Mouse (Mus musculus): ENCODE measurements at regions not wholly inside any gene's neighbourhood (a gene's known extent, or its start where the extent isn't known, plus 50 kb on each side); places are given as distances from the start of the nearest gene placed in this dataset.
A peak's percentile ranks its signal among the peaks of the same experiment; 100 is the strongest.

DNA sequence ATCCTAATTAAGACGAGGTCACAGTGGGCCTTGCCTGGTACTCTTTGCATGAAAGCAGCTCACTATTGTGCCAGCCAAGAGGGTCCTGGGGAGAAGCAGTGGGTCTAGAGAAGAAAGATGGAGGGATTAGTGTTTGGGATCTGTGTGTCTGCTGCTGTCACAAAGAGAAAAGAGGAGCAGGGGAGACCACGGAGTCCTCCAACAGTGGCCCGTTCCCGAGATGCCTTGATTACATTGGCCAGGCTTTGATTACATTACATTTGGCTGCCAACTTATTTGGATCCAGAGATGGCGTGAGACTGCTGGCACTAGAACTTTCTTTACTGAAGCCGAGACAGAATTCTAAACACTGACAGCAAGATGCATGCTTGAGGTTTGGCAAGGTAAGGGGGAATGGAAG lies 78.4 kb upstream of the Slc1a3 start:
- Histone ChIP-seq H3K4me3 (ENCODE audit: low read depth, low read length) (no peak overlapping the region), H3K9me3 (ENCODE audit: control insufficient read depth, low read length) (no peaks in the 10 kb centered on the region), H3K27ac (ENCODE audit: low read depth, low read length) (no peak overlapping the region), H3K4me1 (replicated peaks; ENCODE audit: control insufficient read depth, insufficient read depth, low read length) (0 out of 2 replicates have a peak, but pooled peaks cover 2% of the 10 kb centered on the region), H3K9ac (ENCODE audit: low read length) (no peak overlapping the region), H3K36me3 (ENCODE audit: control insufficient read depth, insufficient read depth, low read length) (no peaks in the 10 kb centered on the region), H3K27me3 (ENCODE audit: control insufficient read depth, insufficient read depth, low read length) (no peaks in the 10 kb centered on the region), H3K4me2 (ENCODE audit: low read depth, low read length, severe bottlenecking) (no peak overlapping the region)
- no peak for DNase-seq (ENCODE audit: low spot score)
- ATAC-seq (replicated peaks; ENCODE audit: low FRiP score), result no peak
- WGBS, result 45% methylated on average over 6 of the region's 6 CpGs

DNA sequence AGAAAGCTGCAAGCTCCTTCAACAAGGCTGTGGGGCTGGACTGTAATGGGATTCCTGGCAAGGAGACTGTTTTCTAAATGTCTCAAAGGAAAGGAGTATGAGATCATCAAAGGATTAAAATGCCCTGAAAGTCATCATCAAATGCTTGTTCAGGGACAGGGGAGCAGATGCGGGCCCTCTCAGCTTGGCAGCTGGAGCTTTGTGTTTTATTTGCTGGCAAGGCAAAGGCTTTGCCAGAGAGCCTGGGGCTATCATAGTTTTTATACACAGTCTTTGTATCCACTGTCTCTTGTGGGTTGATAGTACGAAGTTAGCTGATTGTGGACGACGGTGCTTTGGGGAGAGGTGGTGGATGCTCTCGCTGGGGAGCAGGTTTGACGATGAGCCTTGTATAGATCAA lies 75.0 kb upstream of the Slc1a3 start:
- Histone ChIP-seq H3K4me2 (ENCODE audit: low read depth, low read length, severe bottlenecking) (no peak overlapping the region), H3K9ac (ENCODE audit: low read length) (no peak overlapping the region), H3K36me3 (ENCODE audit: control insufficient read depth, insufficient read depth, low read length) (no peaks in the 10 kb centered on the region), H3K9me3 (ENCODE audit: control insufficient read depth, low read length) (no peaks in the 10 kb centered on the region), H3K4me3 (ENCODE audit: low read depth, low read length) (no peak overlapping the region), H3K4me1 (replicated peaks; ENCODE audit: control insufficient read depth, insufficient read depth, low read length) (peaks cover 8% of the 10 kb centered on the region; the same call in 1 of the 2 replicates), H3K27me3 (ENCODE audit: control insufficient read depth, insufficient read depth, low read length) (no peaks in the 10 kb centered on the region), H3K27ac (ENCODE audit: low read depth, low read length) (no peak overlapping the region)
- ATAC-seq (replicated peaks; ENCODE audit: low FRiP score) (no peak), DNase-seq (ENCODE audit: low spot score) (no peak)
- WGBS, result 64% methylated on average over 6 of the region's 6 CpGs

DNA sequence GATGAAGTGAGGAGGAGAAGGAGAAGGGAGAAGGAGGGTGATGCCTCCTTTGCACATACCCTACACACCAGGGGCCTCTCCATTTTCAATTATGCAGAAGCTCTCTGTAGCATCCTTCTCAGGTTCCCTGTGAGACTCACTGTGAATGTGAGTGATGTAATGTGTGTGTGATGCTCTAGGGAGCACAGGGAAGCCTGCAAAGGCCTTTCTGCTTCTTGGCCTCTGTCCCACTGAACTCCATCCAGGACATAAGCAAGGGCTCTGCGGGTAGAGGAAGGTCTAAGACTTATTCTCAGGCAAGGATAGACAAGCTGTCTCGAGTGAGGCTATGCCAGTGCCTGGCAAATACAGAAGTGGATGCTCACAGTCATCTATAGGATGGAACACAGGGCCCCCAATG lies 73.0 kb upstream of the Slc1a3 start:
- no peaks in the 10 kb centered on the region for H3K9me3 ChIP-seq (ENCODE audit: control insufficient read depth, low read length)
- H3K27me3 ChIP-seq (ENCODE audit: control insufficient read depth, insufficient read depth, low read length), result no peaks in the 10 kb centered on the region
- H3K9ac ChIP-seq (ENCODE audit: low read length), result no peak overlapping the region
- DNase-seq (ENCODE audit: low spot score) (no peak), ATAC-seq (replicated peaks; ENCODE audit: low FRiP score) (no peak)
- peaks cover 8% of the 10 kb centered on the region; the same call in 1 of the 2 replicates for H3K4me1 ChIP-seq (replicated peaks; ENCODE audit: control insufficient read depth, insufficient read depth, low read length)
- H3K4me2 ChIP-seq (ENCODE audit: low read depth, low read length, severe bottlenecking), result no peak overlapping the region
- H3K4me3 ChIP-seq (ENCODE audit: low read depth, low read length), result no peak overlapping the region
- 80% methylated on average over 2 of the region's 2 CpGs for WGBS
- no peak overlapping the region for H3K27ac ChIP-seq (ENCODE audit: low read depth, low read length)
- no peaks in the 10 kb centered on the region for H3K36me3 ChIP-seq (ENCODE audit: control insufficient read depth, insufficient read depth, low read length)

- no peak for ATAC-seq (replicated peaks; ENCODE audit: low FRiP score)
These were observed 72.5 kb upstream of the Slc1a3 start for GRCm38 (mm10) chr15:8783036-8783435.

DNA sequence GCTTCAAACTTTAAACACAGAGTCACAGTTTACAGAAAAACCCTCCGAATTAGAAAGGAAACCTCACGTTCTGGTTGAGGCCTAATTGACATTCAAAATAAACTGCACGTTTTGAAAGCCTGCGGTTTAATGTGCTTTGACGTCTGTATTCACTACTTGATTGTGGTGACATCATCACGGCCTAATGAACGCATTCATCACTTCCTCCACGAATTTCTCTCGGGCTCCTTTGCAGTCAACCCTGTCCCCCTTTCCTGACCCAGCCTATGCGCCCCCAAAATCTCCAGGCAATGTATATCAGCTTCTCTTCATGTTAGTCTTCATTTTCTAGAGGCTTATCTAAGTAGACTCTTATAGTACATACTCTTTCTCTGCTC lies 71.6 kb upstream of the Slc1a3 start:
- H3K9me3 ChIP-seq (ENCODE audit: control insufficient read depth, low read length), result no peaks in the 10 kb centered on the region
- peak overlapping the region; percentile 90 for H3K27ac ChIP-seq (ENCODE audit: low read depth, low read length)
- 53% methylated on average over 10 of the region's 10 CpGs for WGBS
- no peak overlapping the region for H3K9ac ChIP-seq (ENCODE audit: low read length)
- H3K4me1 ChIP-seq (replicated peaks; ENCODE audit: control insufficient read depth, insufficient read depth, low read length), result peaks cover 8% of the 10 kb centered on the region; the same call in 1 of the 2 replicates
- H3K27me3 ChIP-seq (ENCODE audit: control insufficient read depth, insufficient read depth, low read length), result no peaks in the 10 kb centered on the region
- no peak overlapping the region for H3K4me2 ChIP-seq (ENCODE audit: low read depth, low read length, severe bottlenecking)
- ATAC-seq (replicated peaks; ENCODE audit: low FRiP score), result peak; percentile 32
- no peaks in the 10 kb centered on the region for H3K36me3 ChIP-seq (ENCODE audit: control insufficient read depth, insufficient read depth, low read length)
- DNase-seq (ENCODE audit: low spot score), result peak; percentile 52
- no peak overlapping the region for H3K4me3 ChIP-seq (ENCODE audit: low read depth, low read length)

More at GRCm38 (mm10) chr15:8783036-8783435, 72.5 kb upstream of the Slc1a3 start:
- no peaks in the 10 kb centered on the region for H3K27me3 ChIP-seq (ENCODE audit: control insufficient read depth, insufficient read depth, low read length)
- no peak overlapping the region for H3K4me3 ChIP-seq (ENCODE audit: low read depth, low read length)
- peaks cover 8% of the 10 kb centered on the region; the same call in 1 of the 2 replicates for H3K4me1 ChIP-seq (replicated peaks; ENCODE audit: control insufficient read depth, insufficient read depth, low read length)
- H3K9me3 ChIP-seq (ENCODE audit: control insufficient read depth, low read length), result no peaks in the 10 kb centered on the region
- no peak overlapping the region for H3K4me2 ChIP-seq (ENCODE audit: low read depth, low read length, severe bottlenecking)
- 54% methylated on average over 1 of the region's 1 CpGs for WGBS
- no peak overlapping the region for H3K9ac ChIP-seq (ENCODE audit: low read length)
- no peak overlapping the region for H3K27ac ChIP-seq (ENCODE audit: low read depth, low read length)
- no peaks in the 10 kb centered on the region for H3K36me3 ChIP-seq (ENCODE audit: control insufficient read depth, insufficient read depth, low read length)
- DNase-seq (ENCODE audit: low spot score), result no peak

GRCm38 (mm10) chr15:8781159-8782130 lies 70.9 kb upstream of the Slc1a3 start:
- Histone ChIP-seq H3K4me3 (ENCODE audit: low read depth, low read length) (no peak overlapping the region), H3K9me3 (ENCODE audit: control insufficient read depth, low read length) (no peaks in the 10 kb centered on the region), H3K4me2 (ENCODE audit: low read depth, low read length, severe bottlenecking) (no peak overlapping the region), H3K9ac (ENCODE audit: low read length) (peak overlapping the region; percentile 20; the same call in 1 of the 2 replicates), H3K4me1 (replicated peaks; ENCODE audit: control insufficient read depth, insufficient read depth, low read length) (peaks cover 8% of the 10 kb centered on the region; the same call in 1 of the 2 replicates), H3K27ac (ENCODE audit: low read depth, low read length) (peak overlapping the region; percentile 90), H3K36me3 (ENCODE audit: control insufficient read depth, insufficient read depth, low read length) (no peaks in the 10 kb centered on the region), H3K27me3 (ENCODE audit: control insufficient read depth, insufficient read depth, low read length) (no peaks in the 10 kb centered on the region)
- WGBS, result 64% methylated on average over 28 of the region's 28 CpGs
- peak; percentile 80 for DNase-seq (ENCODE audit: low spot score)
- ATAC-seq (replicated peaks; ENCODE audit: low FRiP score), result peak; percentile 81

DNA sequence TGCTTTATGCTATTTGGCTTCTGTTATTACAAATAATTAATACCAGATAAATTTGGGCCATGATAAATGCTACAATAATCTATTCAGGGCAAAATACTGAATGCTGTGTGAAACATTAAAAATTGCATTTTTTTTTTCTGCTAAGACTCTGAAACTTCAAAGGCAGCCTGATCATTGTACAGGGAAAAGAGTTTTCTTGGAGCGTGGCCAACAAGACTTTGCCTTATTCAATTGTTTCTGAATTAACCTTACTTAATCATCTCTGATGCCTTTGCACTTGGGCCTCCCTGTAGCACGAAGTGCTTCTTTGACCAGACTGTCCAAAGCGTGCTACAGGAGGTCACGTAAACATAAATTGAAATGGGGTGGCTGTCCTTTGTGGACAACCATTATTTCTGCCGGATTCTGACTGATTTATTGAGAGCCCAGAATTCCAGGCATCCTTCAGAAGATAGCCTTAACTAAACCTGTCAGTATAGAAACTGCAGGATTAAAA lies 69.9 kb upstream of the Slc1a3 start:
- no peak overlapping the region for H3K4me3 ChIP-seq (ENCODE audit: low read depth, low read length)
- H3K4me2 ChIP-seq (ENCODE audit: low read depth, low read length, severe bottlenecking), result no peak overlapping the region
- no peak for DNase-seq (ENCODE audit: low spot score)
- no peaks in the 10 kb centered on the region for H3K36me3 ChIP-seq (ENCODE audit: control insufficient read depth, insufficient read depth, low read length)
- WGBS, result 67% methylated on average over 5 of the region's 5 CpGs
- peak; percentile 5; the same call in 1 of the 2 replicates for ATAC-seq (replicated peaks; ENCODE audit: low FRiP score)
- no peak overlapping the region for H3K9ac ChIP-seq (ENCODE audit: low read length)
- peak overlapping the region; percentile 90 for H3K27ac ChIP-seq (ENCODE audit: low read depth, low read length)
- H3K9me3 ChIP-seq (ENCODE audit: control insufficient read depth, low read length), result no peaks in the 10 kb centered on the region
- H3K4me1 ChIP-seq (replicated peaks; ENCODE audit: control insufficient read depth, insufficient read depth, low read length), result peaks cover 6% of the 10 kb centered on the region; the same call in 1 of the 2 replicates
- no peaks in the 10 kb centered on the region for H3K27me3 ChIP-seq (ENCODE audit: control insufficient read depth, insufficient read depth, low read length)

DNA sequence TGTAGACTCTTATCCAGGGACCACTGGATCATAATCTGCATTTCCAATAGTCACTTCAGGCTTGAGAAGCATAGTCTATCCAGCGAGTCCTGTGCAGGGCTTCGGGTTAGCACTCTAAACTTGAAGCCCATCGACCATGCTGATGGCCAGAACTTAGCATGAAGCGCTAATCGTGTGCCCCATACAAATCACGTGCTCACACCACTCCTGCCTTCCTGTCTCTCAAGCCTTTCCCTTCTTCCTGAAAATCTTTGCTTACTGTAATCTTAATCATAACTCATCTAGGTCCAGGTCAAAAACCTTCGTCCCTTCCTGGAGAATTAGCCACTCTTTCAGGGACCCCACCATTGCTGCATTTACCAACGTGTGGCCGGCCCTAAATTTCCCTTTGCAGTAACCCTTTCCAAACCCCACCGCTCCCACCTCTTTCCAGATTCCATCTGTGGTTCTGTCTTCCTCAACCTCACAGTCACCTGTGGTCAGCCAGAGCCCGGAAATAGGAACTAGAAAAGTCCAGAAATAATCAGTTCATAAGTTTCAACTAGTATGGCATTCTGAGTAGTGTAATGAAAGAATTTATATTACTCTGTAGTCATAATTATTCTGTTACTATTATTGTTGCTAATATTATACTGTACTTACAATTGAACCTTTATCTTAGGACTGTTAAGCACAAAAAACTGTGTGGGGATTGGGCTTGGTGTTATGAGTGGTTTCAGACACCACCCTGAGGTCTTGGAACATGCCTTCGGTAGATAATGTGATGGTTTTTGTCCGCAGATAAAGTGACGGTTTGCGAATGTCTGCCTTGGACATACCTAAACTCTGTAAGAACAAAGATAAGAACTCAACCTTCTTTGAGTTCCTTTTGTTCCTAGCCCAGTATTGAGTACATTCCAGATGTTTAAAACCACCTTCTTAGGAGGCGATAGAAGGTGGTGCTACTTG lies 57.3 kb upstream of the Slc1a3 start:
- Histone ChIP-seq H3K9ac (ENCODE audit: low read length) (no peak overlapping the region), H3K36me3 (ENCODE audit: control insufficient read depth, insufficient read depth, low read length) (no peaks in the 10 kb centered on the region), H3K4me3 (ENCODE audit: low read depth, low read length) (no peak overlapping the region), H3K4me2 (ENCODE audit: low read depth, low read length, severe bottlenecking) (no peak overlapping the region), H3K9me3 (ENCODE audit: control insufficient read depth, low read length) (no peaks in the 10 kb centered on the region), H3K27ac (ENCODE audit: low read depth, low read length) (no peak overlapping the region), H3K27me3 (ENCODE audit: control insufficient read depth, insufficient read depth, low read length) (no peaks in the 10 kb centered on the region), H3K4me1 (replicated peaks; ENCODE audit: control insufficient read depth, insufficient read depth, low read length) (no peaks in the 10 kb centered on the region)
- 91% methylated on average over 16 of the region's 16 CpGs for WGBS
- ATAC-seq (replicated peaks; ENCODE audit: low FRiP score), result no peak
- no peak for DNase-seq (ENCODE audit: low spot score)

All from forebrain, embryonic 11.5 days (tissue).